Mouse (Mus musculus) frontal cortex, postnatal 10 days (tissue): ENCODE measurements around the gene Dusp16.

Experiments used
- DNase-seq, 2 experiments: peaks; one replicate each; pipeline ENCODE4 v3.0.0; 2022; ENCODE audit warnings: low spot score in 2 of 2, mixed read lengths in 1 of 2

The Dusp16 gene

DNA sequence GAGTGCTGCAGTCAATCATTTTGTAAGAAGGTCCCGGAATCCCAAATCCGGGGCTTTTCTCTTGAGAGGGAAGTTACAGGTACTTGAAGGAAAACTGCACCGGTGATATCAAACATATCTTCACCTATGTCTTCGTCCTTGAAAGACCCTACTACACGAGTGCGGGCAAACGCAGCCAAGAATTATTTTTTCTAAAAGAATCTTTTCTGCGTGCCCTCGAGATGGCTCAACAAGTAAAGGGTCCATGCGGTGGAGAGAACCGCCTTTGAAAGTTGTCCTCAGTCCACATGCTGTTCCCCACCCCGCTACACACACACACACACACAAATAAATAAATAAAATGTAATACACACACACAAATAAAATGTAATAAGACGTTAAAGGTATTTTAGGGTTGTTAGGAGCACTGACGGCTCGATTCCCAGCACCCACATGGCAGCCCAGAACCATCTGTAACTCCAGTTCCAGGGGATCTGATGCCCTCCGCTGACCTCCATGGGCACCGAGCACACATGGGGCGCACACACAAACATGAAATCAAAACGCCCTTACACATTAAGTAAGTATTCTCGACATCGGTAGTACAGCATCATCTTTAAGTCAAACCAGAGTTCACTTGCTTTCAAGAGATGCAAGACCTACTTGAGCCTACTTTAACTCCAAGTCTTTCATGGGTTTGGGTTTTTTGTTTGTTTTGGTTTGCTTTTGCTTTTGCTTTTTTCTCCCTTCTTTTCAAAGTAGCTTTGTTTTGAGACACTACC, 801 bp upstream of the Dusp16 start:
- peak; percentile 8 to 10 for DNase-seq

DNA sequence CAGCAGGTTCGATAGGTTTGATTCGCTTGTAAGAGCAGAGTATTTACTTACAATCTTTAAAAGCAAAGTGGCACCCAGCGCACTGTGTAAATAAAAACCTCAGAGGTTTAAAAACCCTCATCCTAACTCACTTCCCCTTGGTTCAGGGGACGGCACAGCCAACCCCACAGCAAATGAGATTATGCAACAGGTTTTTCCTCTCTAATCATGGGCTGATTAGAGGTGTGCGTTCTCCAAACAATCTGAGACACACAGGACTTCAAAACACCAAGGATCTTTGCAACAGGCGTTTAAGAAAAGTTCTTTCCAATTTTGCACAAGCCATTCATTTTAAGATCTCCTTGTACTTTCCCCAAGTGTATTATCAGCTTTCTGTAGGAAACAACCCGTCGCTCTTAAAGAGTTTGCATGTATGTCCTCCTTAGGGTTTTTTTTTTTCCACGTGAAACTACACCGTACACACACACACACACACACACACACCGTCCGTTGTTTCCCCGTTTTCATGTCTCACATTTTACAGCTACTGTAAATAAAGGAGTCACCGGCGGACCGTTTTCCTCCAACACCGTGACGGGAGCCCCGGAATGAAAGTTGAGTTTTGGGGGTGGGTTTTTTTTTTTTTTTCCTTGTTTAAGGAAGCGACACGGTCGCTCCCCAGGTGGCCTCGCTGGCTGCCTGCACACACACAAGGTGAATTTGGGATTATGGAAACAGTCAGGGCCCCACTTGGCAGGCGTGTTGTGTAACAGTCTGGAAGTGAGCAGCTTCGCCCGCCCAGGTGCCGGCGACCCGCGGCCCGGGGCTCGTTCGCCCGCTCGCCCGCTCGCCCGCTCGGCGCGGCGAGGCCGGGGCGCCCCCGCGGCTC, 940 bp downstream of the Dusp16 start:
- peak in 1 of 2 experiments; percentile 22 for DNase-seq

DNA sequence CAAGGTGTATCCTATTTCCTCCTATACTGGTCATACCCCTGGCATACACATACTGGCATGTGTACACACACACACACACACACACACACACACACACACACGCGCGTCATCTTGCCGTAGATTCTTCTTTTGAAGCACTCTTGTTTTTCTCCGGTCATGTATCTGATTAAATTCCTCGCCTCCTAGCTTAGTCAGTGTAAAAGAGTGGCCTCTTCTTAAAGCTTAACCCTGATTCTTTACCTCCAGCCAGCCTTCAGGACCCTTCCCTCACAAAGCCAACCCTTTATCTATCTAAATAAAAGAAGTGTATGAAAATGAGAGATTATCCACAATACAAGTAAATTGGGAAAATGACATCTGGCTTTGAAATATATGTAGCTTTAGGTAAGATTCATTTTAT, 3.3 kb downstream of the Dusp16 start:
- DNase-seq = no peak

DNA sequence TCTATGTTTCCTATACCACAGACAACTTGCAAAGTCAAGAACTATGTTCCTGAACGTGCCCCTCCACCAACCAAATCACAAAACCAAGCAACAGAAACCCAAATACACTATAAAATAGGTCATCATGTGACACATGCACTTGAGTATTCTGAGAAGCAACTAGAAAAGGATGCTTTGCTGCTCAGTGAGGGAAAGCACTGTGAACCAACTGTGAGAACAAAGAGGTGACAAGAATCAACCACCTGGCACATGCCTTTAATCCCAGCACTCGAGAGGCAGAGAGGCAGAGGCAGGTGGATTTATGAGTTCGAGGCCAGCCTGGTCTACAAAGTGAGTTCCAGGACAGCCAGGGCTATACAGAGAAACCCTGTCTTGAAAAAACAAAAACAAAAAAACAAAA, 6.0 kb downstream of the Dusp16 start:
- no peak for DNase-seq

DNA sequence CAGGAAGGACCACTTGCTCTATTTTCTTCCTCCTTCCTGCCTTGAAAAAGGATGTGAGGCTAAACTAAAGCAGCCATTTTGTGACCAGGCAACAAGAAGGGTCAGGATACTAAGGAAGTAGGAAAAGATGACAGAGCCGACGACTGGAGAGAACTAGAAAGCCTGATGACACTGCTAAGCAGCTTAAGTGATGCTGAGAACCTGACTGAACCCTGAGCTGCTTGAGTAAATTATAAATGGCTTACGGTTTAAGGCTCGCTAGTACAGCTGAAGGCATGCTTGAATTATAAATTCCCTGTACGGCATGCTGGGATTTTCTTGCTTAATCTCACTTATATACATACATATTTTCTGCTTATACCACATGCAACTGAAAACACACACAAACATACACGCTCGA, 9.5 kb downstream of the Dusp16 start:
- DNase-seq = no peak

DNA sequence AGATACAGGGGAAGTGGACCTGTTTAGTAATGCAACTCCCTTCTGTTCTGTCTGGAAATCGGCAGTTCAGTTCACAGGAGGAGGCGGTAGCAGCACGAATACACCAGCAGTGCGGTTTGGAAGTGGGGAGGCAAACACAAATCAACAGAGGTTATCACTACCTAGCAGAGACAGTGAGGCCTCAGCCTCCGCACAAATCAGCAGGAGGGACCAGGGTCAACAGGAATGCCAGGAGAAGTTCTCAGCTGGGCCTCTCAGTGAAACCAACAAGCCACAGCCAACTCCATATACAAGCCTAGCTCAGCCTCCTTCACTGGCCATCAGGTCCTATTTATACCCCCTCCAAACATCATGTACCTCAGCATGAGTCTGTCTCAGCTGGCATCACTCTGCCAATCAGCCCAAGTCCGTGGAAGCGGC, 10.9 kb downstream of the Dusp16 start:
- DNase-seq = no peak

DNA sequence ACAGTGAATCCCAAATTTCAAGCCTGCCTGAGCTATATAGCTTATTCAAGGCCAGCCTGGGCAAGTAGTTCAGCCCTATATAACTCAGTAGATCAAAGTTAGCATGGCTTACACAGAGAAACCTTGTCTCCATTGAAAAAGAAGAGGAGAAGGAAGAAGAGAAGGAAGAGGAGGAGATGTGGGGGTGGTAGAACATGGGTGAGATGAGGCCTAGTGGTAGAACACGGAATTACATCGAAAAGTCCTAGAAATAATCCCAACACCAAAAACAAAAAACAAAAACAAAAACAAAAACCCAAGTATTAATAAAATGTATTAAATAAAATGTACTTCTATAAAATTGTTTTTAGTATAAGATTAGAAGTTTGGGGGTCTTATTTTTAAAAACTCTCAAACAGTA, 12.4 kb downstream of the Dusp16 start:
- DNase-seq = no peak

DNA sequence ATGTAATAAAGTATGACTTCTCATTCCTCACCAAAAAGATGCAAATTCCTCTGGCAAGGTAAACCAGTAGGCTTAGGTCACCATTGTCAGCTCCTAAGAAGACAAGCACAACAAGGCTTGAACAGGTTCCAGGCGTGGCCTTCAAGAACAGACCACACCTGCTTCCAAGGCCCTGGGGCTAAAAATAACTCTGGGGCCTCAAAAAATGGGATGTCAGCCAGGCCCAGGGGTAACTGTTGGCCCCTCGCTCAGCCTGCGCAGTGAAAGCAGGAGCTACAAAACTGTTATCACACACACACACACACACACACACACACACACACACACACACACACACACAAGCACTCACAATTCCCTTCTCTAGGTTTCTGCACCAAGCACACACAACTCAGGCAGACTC, 18.5 kb downstream of the Dusp16 start:
- DNase-seq = no peak

DNA sequence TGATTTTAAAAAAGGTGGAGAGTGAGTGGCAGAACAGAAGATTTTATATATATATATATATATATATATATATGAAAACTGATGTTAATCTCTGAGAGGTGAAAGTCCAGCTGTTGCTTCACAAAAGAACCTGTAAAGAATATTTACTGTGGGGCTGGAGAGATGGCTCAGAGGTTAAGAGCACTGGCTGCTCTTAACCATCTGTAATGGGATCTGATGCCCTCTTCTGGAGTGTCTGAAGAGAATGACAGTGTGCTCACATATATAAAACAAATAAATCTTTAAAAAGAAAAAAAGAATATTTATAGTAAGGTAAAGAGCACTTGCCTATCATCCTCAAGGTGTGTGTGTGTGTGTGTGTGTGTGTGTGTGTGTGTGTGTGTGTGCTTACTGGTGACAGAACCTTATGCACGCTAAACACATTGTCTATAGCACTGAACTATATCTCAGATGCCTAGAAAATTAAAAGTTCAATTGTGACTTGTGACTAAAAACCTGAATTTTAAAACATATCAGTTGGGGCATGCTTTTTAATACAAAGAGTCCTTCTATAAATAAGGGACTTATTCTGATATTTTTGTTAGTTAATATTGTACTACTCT, 19.0 kb downstream of the Dusp16 start:
- no peak for DNase-seq

DNA sequence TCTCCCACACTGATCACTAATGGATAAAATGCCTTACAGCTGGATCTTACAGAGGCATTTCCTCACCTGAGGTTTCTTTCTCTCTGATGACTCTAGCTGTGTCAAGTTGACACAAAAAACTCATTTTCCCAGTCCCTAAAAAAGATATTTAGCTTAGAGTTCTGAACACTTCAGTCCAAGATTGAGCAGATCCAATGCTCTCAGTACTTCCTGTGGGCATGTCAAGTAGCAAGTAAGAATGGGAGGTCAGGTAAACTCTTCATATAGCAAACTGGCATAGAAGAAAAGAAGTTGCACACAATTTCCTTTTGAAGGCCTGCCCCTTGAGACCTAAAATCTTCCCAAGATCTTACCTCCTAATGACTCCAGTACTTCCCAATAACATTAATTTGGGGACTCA, 22.1 kb downstream of the Dusp16 start:
- no peak for DNase-seq

DNA sequence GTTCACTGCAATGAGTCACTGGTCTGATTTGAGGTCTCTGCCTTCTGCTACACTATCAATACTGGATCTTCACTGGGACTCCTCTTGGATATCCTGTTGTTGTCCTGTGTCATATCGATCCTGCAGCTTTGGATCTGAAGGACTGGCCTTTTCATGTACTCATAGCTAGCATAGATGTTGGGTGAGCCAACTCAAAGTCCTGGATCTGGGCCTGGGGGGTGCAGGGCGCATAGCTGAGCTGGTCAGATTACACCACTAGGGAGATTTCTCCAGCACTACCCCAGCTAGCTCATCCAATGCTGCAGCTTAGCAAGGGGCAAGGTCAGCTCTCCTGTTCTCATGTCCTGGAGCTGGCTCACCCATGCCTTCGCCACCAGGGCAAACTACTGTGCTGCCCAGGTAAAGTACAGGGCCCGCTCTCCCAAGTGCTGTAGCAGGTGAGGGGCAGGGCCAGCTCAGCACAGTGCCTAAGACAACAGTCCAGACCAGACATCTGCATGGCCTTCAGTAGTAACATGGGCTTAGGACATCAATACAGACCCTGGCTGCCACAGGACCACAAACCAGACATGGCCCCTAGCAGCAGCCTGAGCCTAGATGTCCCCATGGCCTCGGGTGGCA, 27.9 kb downstream of the Dusp16 start:
- no peak for DNase-seq

DNA sequence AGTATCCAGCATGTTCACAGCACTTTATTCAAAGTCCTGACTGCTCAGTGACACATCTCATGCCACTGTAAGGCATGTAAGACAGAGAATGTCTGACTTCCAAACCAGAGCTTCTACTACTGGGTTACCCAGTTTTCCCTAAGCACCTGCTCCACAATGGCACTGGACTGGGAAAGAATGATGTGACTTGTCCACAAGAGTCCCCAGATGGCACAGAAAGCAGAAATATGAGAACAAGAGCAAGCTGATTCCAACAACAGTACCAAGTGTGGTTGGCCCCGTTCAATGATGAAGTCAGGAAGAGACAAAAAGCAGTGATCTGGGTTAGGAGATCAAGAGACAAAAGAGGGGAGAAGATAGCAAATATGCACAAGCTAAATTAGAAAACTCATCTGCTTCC, 29.0 kb downstream of the Dusp16 start:
- DNase-seq = no peak

DNA sequence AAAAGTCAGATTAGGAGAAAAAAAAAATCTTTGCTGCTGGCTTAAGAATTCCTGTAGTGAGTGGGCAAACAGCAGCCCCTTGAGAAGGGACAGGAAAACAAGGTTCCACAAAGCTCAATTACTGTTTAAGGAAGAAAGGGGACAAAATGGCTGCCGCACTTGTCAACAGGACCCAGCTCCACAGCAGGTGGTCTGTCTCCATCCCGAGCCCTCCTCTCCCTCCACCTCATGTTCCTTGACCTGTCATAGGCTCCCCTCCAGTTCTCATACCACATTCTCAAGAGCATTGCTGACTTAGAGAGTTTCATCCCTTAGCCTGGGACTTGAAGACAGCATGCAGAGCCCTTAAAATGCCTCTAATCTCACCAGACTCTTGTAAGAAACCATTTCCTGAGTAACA, 30.6 kb downstream of the Dusp16 start:
- DNase-seq = no peak

DNA sequence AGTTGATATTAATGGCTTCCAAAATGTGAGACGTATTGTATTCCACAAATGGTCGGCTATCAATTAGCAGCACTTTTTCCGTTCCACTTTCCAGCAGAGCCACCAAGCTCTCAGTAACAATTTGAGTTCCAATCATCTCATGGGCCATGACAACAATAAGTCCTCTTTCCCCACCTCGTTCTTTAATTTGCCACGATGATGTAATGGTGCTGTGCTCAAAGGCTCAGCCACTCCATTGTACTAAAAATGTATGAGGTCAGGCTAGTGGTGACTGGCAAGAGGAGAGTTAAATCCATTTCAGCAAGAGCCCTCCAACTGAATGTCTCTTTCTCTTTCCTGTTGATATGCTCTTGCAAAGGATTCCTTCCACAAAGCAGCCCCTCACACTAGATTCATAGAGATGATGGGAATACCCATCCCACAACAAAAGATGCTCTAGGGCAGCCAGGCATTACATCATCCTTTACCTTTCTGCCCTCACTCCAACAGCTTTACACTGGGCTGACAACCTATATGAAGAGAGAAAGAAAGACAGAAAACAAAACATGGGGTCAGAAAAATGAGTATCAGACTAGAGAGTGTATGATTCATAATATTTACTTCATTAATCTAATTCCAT, 31.4 kb downstream of the Dusp16 start:
- no peak for DNase-seq

DNA sequence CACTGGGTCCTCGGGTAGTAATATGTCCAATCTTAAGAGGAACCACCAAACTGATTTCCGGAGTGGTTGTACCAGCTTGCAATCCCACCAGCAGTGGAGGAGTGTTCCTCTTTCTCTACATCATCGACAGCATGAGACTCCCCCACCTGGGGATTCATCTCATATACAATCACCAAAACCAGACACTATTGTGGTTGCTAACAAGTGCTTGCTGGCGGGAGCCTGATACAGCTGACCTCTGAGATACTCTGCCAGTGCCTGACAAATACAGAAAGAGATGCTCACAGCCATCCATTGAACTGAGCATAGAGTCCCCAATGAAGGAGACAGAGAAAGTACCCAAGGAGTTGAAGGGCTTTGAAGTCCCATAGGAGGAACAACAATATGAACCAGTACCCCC, 36.4 kb downstream of the Dusp16 start:
- no peak for DNase-seq

DNA sequence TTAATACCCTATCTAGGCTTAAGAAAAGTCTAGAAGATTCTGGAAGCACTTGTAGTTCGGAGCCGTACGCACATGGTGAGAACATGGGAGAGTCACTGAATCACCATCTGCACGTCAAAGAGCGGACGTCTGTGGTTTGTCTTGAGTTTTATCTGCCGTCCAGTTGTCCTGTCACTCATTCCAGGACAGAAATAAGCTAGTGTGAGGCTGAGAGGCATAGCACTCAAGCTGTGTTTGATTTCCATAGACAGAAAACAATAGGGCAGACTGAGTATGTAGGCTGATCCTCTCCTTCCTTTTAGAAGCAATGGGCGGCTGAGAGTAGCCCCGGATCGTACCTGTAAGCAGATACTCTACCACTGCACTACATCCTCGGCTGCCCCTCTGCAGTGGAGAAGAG, 38.6 kb downstream of the Dusp16 start:
- DNase-seq = no peak

DNA sequence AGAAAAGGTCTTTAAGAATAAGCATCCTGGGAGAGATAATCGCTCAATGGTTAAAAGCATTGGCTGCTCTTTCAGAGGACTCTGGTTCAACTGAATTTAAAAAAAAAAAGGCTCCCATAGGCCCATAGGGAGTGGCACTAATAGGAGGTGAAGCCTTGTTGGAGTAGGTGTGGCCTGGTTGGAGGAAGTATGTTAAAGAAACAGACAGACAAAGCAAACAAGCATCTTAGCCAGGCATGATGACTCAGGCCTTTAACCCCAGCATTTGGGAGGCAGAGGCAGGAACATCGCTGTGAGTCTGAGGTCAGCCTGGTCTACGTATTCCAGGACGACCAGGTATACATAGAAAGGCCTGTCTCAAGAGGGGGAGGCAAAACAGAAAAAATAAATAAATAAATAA, 39.0 kb downstream of the Dusp16 start:
- DNase-seq = no peak

DNA sequence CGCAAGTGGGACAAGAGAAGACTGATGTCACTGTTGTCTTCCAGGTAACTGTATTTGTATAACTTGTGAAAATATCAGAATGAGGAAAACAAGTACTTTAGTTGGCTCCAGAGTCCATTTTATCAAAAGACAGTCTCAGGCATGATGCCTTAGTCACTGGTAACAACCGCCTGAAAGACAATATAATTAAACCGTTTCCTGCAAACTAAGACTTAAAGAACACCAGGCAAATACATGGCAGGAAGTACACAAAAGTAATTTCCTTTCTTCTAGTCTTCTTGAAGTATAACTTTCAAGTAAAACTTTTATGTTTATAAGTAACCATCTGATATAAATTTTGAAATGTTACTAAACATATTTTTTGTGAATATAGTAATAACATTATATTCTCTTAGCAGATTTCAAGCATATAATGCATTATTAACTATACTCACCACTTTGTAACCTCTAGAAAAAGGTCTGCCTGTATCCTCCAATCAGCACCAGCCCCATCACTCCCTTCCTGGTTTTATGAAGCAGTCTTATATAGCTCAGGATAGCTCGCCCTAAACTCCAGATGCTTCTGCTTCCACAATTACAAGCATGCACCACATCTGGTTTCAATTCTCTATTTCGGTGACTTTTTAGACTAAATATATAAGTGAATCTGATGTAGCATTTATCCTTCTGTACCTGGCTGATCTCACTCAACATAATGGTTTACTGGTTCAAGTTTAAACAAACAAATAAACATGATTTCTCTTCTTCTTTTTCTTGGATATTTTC, 40.4 kb downstream of the Dusp16 start:
- no peak for DNase-seq

DNA sequence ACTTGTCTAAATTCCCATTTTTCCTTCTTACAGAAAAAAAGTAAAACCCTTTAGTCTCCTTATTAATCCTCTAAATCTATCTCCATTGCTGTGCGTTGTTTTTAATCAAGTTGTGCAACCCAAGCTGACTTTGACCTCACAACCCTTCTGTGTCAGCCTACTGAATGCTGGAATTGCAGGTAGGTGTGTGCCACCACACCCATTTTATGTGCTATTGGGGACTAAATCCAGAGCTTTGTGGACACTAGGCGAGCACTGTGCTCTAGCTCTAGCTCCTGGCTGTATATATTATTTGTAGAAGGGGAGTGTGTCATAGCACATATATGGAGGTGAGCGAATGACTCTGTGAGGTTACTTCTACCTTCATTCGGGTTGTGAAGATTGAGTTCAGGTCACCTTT, 41.3 kb downstream of the Dusp16 start:
- DNase-seq = no peak

DNA sequence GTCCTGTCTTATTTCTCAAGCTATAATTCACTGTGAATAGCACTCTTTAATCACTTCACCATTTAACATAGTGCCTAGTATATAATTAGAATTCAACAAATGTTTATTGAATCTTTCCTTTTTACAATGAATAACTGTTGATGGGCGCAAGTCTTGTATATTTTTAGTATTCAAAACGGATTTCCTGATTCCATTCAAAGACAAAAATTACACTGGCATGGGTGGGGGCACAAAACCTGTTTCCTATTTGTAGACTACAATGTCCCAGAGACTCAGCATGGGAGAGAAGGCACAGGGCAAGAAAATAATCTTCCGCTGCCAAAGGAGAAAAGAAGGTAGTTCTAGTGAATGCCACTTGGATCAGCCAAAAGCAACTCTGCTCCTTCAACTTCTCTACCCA, 44.3 kb downstream of the Dusp16 start:
- DNase-seq = no peak

DNA sequence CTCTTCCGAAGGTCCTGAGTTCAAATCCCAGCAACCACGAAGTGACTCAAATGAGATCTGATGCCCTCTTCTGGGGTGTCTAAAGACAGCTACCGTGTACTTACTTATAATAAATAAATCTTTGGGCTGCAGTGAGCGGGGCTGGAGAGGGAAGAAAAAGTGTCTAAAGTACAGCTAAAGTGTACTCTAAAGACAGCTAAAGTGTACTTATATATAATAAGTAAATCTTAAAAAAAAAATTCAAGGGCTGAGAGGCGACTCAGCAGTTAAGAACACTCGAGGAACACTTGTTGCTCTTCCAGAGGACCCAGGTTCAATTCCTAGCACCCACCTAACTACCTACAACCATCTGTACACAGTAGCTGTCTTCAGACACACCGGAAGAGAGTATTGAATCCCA, 46.5 kb downstream of the Dusp16 start:
- DNase-seq = no peak
